Mouse (Mus musculus): ENCODE results near the gene Gm49337.
"Not testable (repeated sequence)": the region's sequence is repeated elsewhere in the genome, so short reads cannot be mapped to it uniquely, and the experiment has no call there.

Gene Gm49337

GRCm38 (mm10) chr4:116215895-116216605, 42.9 kb downstream of the Gm49337 start:
- no peak for DNase-seq

- DNase-seq, result no peak
These were observed 43.9 kb downstream of the Gm49337 start for GRCm38 (mm10) chr4:116217046-116217445.

- DNase-seq, result not testable (repeated sequence)
These were observed 44.5 kb downstream of the Gm49337 start for GRCm38 (mm10) chr4:116217661-116218060.

DNA sequence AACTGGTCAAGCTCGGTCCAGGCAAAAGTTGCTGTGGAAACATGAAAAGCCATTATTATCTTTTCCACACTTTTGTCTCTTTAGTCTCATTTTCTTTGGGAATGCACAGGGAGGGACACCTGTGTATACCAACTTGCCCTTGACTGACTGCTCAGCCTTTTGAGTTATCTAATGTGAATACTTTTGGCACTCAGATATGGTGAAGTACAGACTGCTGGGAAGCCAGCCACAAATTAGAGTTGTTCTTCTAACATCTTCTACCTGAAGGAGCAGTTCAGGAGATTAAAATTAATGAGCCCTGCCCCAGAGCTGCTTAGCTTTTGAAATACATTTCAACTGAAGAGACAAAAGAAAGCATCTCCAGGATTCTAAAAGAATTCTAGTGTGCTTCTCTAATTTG, 45.9 kb downstream of the Gm49337 start:
- DNase-seq, result no peak

DNA sequence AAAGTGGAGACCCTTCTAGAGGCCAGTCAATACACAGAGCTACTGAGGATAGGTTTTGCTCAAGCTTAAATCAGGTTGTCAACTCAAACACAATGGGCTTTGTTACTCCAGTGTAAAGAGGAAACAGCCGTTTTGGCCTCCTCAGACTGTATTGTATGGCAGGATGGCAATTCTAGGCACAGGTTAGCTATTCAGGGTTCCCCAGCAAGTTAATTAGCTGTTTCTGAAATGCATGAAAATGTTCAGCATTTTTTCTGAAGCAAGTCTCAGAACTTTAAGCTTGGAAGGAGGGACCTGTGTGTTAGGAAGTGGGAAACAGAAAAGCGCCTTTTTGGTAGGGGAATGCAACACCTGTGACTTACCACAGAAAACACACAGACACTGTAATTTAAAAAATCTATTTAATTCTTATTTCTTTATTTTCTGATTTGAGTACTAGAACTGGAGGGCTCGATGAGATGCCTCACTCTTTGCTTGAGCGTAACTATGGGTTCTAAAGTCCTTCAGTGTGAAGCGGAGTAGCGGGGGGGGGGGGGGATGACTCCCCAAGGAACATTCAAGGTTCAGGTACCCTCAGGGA, 47.0 kb downstream of the Gm49337 start:
- peak in 1 of 2 experiments; percentile 9 for DNase-seq

GRCm38 (mm10) chr4:116220780-116221139, 47.6 kb downstream of the Gm49337 start:
- no peak for DNase-seq

DNA sequence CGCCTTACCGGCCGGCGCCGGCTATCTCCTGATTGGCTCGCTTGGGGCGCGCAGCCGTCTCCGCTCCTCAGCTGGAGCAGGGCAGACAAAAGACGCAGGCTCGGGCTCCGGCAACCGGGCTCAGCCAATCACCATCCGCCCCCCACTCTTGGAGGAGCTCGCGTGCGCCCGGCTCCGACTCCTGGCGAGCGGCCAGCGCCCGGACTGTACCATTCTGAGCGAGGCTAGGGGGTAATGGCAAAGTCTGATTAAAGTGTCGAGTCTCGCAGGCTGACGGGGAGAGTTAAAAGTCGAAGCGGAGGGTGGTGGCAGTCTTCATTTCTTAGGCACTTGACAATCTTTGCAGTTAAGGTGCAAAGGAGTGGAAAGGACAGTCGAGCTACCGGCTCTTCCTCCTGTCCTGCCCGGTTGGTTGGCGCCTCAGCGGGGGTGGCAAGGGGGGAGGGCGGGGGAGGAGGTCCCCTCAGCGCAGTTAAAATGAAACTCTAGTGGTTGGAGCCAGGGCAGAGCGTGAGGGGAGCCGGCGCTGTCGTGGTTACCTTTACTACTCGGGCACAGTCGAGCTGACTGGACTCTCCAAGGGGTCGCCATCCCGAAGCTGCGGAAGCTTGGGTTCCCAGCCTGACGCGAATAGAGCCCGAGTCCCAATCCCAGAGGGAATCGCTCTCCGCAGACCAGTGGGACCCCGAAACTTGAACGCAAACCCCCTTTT, 48.1 kb downstream of the Gm49337 start, which contains the start of gene Pik3r3:
Gene Pik3r3 (plus strand): TSS at position 479 of the 712 bp plus-strand sequence.
- DNase-seq, result peak; percentile 97

DNA sequence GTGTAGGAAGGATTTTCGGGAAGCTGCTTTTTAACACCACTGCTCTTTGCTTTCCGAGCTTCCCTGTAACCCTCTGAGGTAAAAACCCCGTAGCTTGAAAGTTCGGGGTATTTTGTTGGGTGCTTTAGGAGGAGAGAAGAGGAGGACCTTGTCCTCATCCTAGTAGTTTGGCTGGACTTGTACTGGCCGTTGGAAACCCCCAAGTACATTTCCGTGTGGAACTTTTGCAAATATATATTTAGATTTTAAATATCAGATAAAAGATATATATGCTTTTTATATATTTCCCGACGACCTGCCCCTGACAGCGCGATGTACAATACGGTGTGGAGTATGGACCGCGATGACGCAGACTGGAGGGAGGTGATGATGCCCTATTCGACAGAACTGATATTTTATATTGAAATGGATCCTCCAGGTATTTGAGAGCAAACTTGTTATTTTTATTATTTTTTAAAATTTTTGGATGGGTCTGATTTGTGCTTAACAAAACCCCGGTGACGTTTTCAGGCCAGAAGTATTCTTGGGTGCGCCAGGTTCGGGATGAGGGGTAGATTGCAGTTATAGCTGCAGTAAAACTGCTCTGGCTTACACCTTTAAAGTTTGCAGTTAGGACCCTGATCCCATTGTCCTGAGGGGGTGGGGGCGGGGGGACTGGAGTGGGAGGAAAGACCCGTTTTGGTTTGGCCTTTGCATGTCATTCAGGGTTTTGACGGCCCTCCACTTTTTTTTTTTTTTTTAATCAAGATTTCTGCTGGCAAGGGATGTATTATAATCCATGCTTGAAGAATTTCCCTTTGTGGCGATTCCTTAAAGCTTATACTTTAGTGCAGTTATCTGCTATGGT, 49.0 kb downstream of the Gm49337 start:
- DNase-seq, result peak; percentile 41 to 43

GRCm38 (mm10) chr4:116222843-116223119, 49.6 kb downstream of the Gm49337 start:
- no peak for DNase-seq

DNA sequence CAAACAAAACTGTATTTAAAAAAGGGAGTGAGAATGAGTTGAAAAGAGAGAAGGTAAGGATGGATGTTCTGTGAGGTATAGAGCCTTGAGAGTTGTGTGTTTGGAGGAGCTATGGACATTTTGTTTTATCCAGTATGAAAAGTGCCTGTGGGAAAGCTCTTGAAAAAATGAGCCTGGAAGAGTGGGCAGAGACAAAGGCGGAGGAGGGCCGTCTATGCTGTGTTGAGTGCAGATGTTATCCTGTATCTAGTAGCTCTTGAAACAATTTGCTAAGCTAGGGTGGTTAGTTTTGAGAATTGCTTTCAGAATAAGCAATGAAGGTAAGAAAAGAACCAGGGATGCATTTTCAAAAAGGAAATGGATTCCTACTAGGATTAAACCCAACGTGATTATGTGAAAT, 70.2 kb downstream of the Gm49337 start:
- no peak for DNase-seq

DNA sequence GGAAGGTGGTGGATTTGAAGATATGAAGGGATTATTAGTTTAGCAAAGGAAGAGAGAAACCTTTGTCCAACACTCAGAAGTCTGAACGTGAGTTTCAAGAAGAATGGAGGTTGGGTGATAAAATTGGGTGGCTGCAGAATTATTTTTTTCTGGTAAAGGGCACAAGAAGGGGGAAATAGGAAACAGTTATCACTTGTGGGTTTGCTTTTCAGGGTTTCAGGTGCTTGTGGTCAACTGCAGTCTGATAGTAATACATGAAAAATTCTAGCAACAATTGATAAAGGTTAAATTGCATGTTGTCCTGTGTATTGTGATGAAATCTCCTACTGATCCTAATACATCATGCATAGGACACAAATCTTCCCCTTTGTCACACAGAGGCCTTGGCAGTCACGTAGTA, 71.1 kb downstream of the Gm49337 start:
- no peak for DNase-seq

GRCm38 (mm10) chr4:116245926-116246325, 72.7 kb downstream of the Gm49337 start:
- peak; percentile 69 to 73 for DNase-seq

DNA sequence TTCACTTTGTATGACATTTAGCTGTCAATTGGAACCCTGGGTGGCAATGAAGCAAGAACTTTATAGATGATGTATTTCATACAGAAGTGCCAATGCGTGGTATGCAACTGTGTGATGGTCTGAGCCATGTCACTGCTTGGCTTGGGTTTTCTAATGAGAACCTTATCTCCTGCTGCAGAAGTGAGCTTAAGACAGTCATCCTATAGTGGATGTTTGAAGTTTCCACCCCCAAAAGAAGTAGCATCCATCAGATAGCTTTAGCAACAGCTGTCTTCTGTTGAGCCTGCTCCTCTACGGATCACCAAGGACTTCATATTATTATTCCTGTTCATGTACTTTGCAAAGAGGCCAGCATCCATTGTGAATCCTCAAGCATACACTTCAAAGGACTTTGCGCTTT, 76.8 kb downstream of the Gm49337 start:
- DNase-seq, result no peak

DNA sequence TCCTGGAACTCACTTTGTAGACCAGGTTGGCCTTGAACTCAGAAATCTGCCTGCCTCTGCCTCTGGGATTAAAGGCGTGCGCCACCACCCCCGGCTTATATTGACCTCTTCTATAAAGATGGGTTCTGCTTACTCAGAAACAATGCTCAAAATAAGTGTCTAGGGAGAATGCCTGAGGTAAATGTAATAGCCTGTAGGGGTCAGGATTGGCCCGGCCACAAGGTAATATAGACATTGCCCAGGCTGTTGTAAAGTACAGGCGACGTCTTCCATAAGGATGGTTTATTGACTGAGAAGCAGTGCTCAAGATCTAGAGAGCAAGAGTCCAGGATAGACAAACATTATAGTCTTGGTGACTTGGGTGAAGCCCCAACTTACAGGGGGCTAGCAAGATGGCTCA, 95.0 kb downstream of the Gm49337 start:
- no peak for DNase-seq

DNA sequence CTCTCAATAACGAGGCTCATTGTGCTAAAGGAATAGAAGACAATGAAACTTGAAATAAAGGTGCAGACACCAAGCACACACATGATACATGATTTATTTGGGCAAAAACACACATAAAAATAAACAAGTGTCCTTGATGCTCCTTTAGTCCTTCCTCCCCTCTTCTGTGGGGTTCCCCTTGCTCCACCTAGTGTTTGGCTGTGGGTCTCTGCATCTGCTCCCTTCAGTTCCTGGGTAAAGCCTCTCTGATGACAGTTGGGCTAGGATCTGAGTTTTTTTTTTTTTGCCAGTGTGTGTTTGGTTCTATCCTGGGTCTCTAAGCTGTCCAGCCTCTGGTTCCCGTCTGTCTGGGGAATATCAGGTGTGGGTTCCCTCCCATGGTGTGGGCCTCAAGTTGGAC, 109.0 kb downstream of the Gm49337 start:
- peak in 1 of 2 experiments; percentile 17 for DNase-seq

DNA sequence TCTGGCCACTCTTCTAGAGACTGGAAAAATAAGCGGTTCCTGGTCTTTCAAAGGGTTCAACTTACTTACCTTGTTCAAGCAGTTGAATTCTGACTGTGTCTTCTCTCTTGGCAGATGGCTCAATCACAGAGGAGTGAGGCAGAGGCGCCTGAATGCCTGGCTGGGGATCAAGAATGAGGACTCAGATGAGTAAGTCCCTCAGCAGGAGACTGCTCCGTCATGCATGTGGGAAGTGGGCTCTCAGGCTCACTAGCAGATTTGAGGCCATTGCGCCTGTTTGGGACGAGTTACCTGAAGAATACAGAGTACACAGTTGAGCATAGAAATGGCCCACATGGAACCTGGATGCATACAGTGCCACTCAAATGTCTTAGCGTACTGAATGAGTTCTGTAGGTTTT, 118.4 kb downstream of the Gm49337 start:
- no peak for DNase-seq

DNA sequence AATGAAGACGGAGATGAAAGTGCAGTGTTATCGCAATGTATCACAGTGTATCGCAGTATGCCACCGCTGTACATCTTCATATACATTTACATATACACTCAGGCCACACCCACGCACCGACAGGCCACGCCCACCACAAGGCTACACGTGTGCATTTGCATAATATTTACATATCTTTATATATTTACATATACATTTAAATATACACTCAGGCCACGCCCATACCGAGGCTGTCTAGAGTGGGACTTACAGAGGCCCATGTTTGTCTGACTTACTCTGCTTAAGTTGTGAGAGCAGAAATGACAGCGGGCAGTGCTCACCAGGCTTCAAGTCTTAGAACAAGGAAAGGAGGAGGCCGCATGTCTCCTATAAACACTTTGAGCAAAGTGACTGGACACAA, 120.1 kb downstream of the Gm49337 start:
- DNase-seq, result peak; percentile 8 to 20

- DNase-seq, result no peak
These were observed 127.7 kb downstream of the Gm49337 start for GRCm38 (mm10) chr4:116300878-116301355.

- DNase-seq, result no peak
These were observed 131.4 kb downstream of the Gm49337 start for GRCm38 (mm10) chr4:116304551-116304950.

- no peak for DNase-seq
These were observed 144.4 kb downstream of the Gm49337 start for GRCm38 (mm10) chr4:116317575-116317974.

DNA sequence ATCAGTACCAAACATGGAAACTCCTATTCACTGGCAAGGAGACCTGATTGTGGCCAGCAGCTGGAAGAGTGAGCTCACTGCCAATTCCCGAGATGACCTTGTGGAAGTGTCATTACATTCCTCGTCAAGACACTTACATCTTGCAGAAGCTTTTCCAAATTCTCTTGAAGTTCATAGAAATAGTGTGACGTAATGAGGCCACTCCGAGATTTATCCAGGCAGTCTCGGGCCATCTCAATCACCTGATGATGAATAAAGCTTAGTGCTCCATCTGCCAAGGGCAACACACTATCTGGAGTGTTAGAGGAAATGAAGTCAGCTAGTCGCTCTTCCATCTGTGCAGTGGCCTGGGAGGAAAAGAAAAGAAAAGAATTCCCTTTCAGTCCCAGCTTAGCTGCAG, 148.9 kb downstream of the Gm49337 start:
- no peak for DNase-seq

- no peak for DNase-seq
These were observed 156.1 kb downstream of the Gm49337 start for GRCm38 (mm10) chr4:116329256-116329655.

DNA sequence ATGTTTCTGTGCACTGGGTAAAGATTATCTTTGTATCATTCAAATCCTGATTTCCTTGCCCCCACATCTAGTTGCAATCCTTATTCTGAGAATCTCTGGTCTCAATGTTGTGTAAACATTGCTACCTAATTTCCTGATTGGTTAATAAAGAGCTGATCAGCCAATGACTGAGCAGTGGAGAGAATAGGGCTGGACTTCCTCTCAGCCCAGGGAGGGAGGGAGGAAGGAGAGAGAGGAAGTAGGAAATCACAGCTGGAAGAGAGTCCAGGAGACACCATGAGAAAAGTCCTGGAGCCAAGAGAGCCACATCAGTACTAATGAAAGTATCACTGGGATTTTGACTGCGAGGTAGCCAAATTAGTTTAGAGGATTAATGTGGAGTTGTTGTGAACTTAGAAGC, 163.1 kb downstream of the Gm49337 start:
- DNase-seq, result no peak

Measured in B cell, adult 2 months (primary cell).